Mouse (Mus musculus) limb, embryonic 12.5 days (tissue): ENCODE results near the gene Unc5c. TPM values are rescaled to one million over a fixed set of nuclear protein-coding genes. Genes with fewer than 3 reads are reported as not detected.
A peak's percentile ranks its signal among the peaks of the same experiment; 100 is the strongest.

Source experiments
- ATAC-seq: fragments of 200-750 bp; cut with Nextera tagmentation; 2 replicates; pipeline ENCODE4 v1.8.0; 2017; ENCODE audit warnings: low read depth, moderate TSS enrichment; ENCODE audit not compliant: insufficient number of reproducible peaks, insufficient read depth, low FRiP score, low TSS enrichment
- H3K27ac ChIP-seq: fragments of 300-500 bp; sonication (generic); 2 replicates; pipeline ENCODE4 v1.5.1; 2016; ENCODE audit warnings: mild to moderate bottlenecking, moderate library complexity
- H3K27me3 ChIP-seq: fragments of 300-500 bp; sonication (generic); 2 replicates; pipeline ENCODE4 v1.6.1; 2016; ENCODE audit warnings: mild to moderate bottlenecking, moderate library complexity
- H3K36me3 ChIP-seq: fragments of 300-500 bp; sonication (generic); 2 replicates; pipeline ENCODE4 v1.6.1; 2016; ENCODE audit warnings: mild to moderate bottlenecking, moderate library complexity
- H3K4me1 ChIP-seq: fragments of 300-500 bp; sonication (generic); replicated peaks from 2 replicates; pipeline ENCODE4 v1.6.1; 2016
- H3K4me2 ChIP-seq: fragments of 300-500 bp; sonication (generic); 2 replicates; pipeline ENCODE4 v1.6.1; 2016; ENCODE audit warnings: mild to moderate bottlenecking, moderate library complexity
- H3K4me3 ChIP-seq: fragments of 300-500 bp; sonication (generic); replicated peaks from 2 replicates; pipeline ENCODE4 v1.5.1; 2016; ENCODE audit warnings: mild to moderate bottlenecking
- H3K9ac ChIP-seq: fragments of 300-500 bp; sonication (generic); replicated peaks from 2 replicates; pipeline ENCODE4 v1.6.1; 2016; ENCODE audit warnings: mild to moderate bottlenecking, moderate library complexity
- H3K9me3 ChIP-seq: fragments of 300-500 bp; sonication (generic); 2 replicates; pipeline ENCODE4 v1.6.1; 2016; ENCODE audit warnings: mild to moderate bottlenecking, moderate library complexity
- WGBS: fragments of 180-500 bp; shearing (Covaris S2); methylation state at CpG from one replicate; pipeline ENCODE4 v1.1.7; 2016; 5-methylcytosine and 5-hydroxymethylcytosine counted together
- polyA plus RNA-seq: library from polyadenylated mRNA; unstranded; fragments of >200 nt; fragmentation: Nextera tagmentation; extraction: Ambion mirVana; gene quantifications from 2 replicates; pipeline ENCODE4 v1.2.1, GENCODE M21; 2016

The Unc5c gene
- polyA plus RNA-seq, 1 experiment from 2014 or later, result 23.7 TPM

DNA sequence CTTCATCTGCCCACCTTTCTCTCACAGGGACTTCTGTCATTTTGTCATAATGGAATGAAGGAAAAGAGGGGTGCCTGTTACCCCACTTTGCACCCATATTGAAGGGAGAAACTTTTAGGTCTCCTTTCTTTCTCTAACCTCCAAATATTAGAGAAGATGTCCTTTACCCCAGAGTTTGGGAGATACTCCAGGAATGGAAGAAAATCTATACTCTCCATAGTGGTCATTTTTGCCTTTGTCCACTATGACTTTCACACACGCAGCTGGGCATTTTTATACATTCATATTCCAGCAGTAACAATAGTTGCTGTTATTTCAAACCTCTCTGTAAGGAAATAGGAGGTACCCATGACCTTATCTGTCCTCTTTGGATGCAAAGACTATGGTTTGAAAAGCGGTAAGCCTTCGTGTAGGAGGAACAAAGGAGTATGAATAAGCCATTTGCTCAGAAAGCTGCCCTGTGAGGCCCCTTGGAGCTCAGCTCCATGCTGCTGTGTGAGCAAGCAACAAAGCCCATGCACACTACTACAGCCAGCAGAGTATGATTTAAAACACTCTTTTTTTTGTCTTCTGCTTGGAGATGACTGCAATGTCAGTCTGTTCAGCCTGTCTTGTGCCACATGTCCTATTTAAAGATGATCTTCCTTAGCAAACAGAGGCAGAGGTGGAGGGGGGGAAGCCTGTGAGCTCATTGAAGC, 353.7 kb downstream of the Unc5c start:
- ATAC-seq, result no peak
- no peak overlapping the region for H3K4me3 ChIP-seq
- WGBS, result 63% methylated on average over 3 of the region's 3 CpGs
- H3K27ac ChIP-seq, result no peak overlapping the region
- no peaks in the 10 kb centered on the region for H3K27me3 ChIP-seq
- peaks cover 14% of the 10 kb centered on the region for H3K36me3 ChIP-seq
- H3K4me2 ChIP-seq, result no peak overlapping the region
- H3K9me3 ChIP-seq, result no peaks in the 10 kb centered on the region
- peaks cover 10% of the 10 kb centered on the region for H3K4me1 ChIP-seq
- H3K9ac ChIP-seq, result no peak overlapping the region

DNA sequence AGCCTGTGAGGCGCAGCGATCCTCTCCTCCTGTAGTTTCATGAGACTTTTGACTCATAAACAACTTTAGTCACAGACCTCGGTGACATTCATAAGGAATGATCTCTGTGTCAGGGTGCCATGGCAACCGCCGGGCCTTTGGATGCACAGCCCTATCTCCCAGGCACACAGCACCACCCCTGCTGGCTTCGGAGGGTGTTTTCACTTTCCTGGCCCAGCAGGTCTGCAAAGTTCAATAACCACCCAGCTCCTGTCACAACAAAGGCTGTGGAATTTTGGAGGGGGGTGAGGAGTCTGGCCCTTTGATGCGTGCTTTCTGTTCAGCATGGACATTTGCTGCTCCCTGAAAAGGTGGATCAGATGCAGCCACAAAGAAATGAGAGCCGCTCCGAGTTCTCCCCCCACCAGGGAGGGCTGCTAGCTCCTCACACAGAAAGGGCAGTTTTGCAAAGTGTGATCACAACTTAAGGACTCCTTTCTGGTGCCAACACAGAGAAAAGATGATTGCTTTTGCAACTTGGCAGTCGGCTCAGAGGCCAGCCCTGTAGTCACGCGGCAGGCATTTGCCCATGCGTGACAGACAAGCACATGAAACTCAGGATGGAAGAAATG, 354.4 kb downstream of the Unc5c start:
- no peak overlapping the region for H3K27ac ChIP-seq
- peaks cover 14% of the 10 kb centered on the region for H3K36me3 ChIP-seq
- H3K27me3 ChIP-seq, result no peaks in the 10 kb centered on the region
- H3K4me3 ChIP-seq, result no peak overlapping the region
- H3K9me3 ChIP-seq, result no peaks in the 10 kb centered on the region
- peak; percentile 56; the same call in 1 of the 2 replicates for ATAC-seq
- no peak overlapping the region for H3K9ac ChIP-seq
- peaks cover 10% of the 10 kb centered on the region for H3K4me1 ChIP-seq
- H3K4me2 ChIP-seq, result no peak overlapping the region
- 28% methylated on average over 13 of the region's 13 CpGs for WGBS

DNA sequence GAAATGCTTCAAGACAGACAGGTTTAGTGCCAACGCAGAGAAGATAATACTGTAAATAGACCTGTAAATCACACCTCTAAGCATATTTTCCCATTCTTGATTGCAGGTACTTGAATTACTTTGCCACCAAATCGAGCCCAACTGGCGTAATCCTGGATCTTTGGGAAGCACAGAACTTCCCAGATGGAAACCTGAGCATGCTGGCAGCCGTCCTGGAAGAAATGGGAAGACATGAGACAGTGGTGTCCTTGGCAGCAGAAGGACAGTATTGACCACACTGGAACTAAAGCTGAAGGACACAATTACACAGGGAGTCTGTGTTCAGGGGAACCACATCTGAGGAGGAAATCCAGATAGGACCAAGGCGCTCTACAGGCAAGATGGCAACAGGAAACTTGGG, 363.3 kb downstream of the Unc5c start:
- peaks cover 19% of the 10 kb centered on the region; the same call in 1 of the 2 replicates for H3K36me3 ChIP-seq
- H3K4me3 ChIP-seq, result no peak overlapping the region
- H3K9me3 ChIP-seq, result no peaks in the 10 kb centered on the region
- no peak overlapping the region for H3K27ac ChIP-seq
- no peaks in the 10 kb centered on the region for H3K4me1 ChIP-seq
- H3K4me2 ChIP-seq, result no peak overlapping the region
- H3K27me3 ChIP-seq, result no peaks in the 10 kb centered on the region
- no peak overlapping the region for H3K9ac ChIP-seq
- WGBS, result 74% methylated on average over 5 of the region's 5 CpGs
- ATAC-seq, result no peak

DNA sequence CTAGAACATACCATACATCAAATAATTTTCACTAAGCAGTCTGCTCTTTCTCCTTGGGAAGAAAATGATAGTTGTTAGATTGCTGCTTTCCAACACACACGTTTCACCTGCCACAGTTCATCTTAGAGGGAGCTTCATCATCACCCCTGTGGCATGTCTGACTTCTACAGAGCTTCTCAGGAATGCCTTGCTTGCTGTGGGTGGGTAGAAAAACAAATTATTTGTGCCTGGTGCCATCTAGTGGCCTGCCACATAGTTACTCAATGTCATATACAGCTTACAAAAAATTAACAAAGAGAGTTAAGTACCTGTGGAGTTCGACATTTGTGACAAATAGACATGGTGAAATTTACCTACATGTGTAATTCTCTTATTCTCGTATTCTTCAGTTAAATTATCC, 366.1 kb downstream of the Unc5c start:
- no peak overlapping the region for H3K4me3 ChIP-seq
- no peaks in the 10 kb centered on the region for H3K4me1 ChIP-seq
- no peaks in the 10 kb centered on the region for H3K27me3 ChIP-seq
- no peak for ATAC-seq
- WGBS, result 24% methylated on average over 3 of the region's 3 CpGs
- H3K4me2 ChIP-seq, result no peak overlapping the region
- no peak overlapping the region for H3K27ac ChIP-seq
- peaks cover 25% of the 10 kb centered on the region; the same call in 1 of the 2 replicates for H3K36me3 ChIP-seq
- H3K9ac ChIP-seq, result no peak overlapping the region
- H3K9me3 ChIP-seq, result no peaks in the 10 kb centered on the region

DNA sequence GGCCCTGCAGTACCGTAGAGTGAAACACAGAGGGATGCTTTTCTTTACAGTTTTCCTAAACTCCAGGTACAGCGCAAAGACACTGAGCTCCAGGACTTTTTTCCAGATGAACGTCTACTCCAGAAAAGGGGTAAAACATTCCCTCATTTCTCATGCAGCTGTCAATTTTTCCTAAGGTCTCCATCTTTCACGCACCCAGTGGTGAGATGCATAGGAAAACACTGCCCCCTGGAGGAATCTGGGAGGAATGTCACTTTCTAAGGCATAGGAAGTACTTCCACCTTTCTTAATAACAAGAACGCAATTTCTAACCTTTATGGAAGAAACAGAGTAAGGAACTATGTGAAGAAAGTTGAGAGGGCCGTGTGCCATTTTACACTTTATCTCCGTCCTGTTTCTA, 373.8 kb downstream of the Unc5c start:
- 39% methylated on average over 7 of the region's 7 CpGs for WGBS
- no peak overlapping the region for H3K4me3 ChIP-seq
- H3K9me3 ChIP-seq, result no peaks in the 10 kb centered on the region
- no peak overlapping the region for H3K9ac ChIP-seq
- no peak for ATAC-seq
- H3K27ac ChIP-seq, result no peak overlapping the region
- H3K4me1 ChIP-seq, result no peaks in the 10 kb centered on the region
- no peak overlapping the region for H3K4me2 ChIP-seq
- H3K36me3 ChIP-seq, result 0 out of 2 replicates have a peak, but pooled peaks cover 21% of the 10 kb centered on the region
- H3K27me3 ChIP-seq, result no peaks in the 10 kb centered on the region

DNA sequence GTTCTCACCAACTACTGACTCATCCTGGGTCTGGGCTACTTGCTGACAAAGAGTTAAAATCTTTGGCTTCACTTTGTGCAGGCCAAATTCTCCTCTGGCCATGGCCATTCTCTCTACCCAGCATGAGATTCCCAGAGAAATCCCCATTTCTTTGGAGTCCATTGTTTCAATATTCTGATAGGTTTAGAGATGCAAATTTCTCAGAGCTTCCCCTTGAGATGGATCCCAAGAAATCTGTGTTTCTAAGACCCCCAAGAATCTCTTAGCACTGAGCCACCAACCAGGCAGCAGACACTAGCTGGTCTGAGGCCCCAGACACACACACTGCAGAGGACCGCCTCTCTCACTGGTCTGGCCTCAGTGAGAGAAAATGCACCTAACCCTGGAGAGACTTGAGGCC, 384.2 kb downstream of the Unc5c start:
- Histone ChIP-seq H3K36me3 (no peaks in the 10 kb centered on the region; the same call in 1 of the 2 replicates), H3K9me3 (no peaks in the 10 kb centered on the region), H3K4me1 (0 out of 2 replicates have a peak, but pooled peaks cover 2% of the 10 kb centered on the region), H3K4me3 (no peak overlapping the region), H3K27me3 (no peaks in the 10 kb centered on the region), H3K4me2 (no peak overlapping the region), H3K27ac (no peak overlapping the region), H3K9ac (no peak overlapping the region)
- ATAC-seq, result no peak
- WGBS, result 68% methylated on average over 1 of the region's 1 CpGs

DNA sequence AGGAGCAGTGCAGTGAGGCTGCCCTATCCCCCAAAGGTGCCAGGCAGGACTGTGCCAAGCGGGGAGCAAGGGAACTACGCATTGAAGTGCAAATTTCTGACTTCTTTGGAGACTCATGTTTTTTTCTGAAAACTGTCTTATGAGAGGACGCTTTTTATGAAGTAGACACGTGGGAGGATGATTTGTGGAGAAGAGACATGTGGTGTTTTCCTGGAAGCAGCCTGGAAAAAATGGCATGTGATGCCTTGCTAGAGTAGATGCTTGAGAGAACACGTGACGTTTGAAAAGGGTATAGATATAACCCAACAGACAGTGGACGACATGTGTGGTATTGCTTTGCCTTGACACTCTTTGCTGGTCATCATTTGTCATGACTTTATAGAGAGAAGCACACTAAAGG, 385.1 kb downstream of the Unc5c start:
- H3K27ac ChIP-seq, result no peak overlapping the region
- H3K9me3 ChIP-seq, result no peaks in the 10 kb centered on the region
- no peaks in the 10 kb centered on the region; the same call in 1 of the 2 replicates for H3K36me3 ChIP-seq
- H3K27me3 ChIP-seq, result no peaks in the 10 kb centered on the region
- WGBS, result 77% methylated on average over 7 of the region's 7 CpGs
- no peaks in the 10 kb centered on the region for H3K4me1 ChIP-seq
- no peak overlapping the region for H3K4me3 ChIP-seq
- no peak for ATAC-seq
- no peak overlapping the region for H3K4me2 ChIP-seq
- H3K9ac ChIP-seq, result no peak overlapping the region

DNA sequence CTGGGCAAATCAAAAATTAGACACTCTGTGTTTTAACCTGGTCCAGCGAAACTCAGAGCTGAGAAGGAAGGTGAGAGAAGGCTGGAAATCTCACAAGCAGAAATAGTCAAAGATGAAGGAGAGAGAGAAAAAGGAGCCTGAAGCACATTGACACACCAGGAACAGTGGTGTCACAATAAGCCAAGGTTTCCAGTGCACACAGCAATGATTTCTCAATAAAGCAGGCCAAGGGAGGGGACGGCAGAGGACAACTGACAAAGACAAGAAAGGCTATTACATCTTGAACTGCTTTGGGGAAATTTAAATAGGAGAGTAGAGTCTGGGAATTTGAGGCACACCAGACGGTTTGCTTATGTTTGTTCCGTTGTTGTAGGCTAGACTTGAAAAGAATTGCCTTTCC, 389.3 kb downstream of the Unc5c start:
- Histone ChIP-seq H3K4me2 (no peak overlapping the region), H3K27ac (no peak overlapping the region), H3K9me3 (no peaks in the 10 kb centered on the region), H3K4me1 (no peaks in the 10 kb centered on the region), H3K4me3 (no peak overlapping the region), H3K27me3 (no peaks in the 10 kb centered on the region), H3K36me3 (peaks cover 13% of the 10 kb centered on the region), H3K9ac (no peak overlapping the region)
- ATAC-seq, result no peak
- WGBS, result 85% methylated on average over 4 of the region's 4 CpGs

DNA sequence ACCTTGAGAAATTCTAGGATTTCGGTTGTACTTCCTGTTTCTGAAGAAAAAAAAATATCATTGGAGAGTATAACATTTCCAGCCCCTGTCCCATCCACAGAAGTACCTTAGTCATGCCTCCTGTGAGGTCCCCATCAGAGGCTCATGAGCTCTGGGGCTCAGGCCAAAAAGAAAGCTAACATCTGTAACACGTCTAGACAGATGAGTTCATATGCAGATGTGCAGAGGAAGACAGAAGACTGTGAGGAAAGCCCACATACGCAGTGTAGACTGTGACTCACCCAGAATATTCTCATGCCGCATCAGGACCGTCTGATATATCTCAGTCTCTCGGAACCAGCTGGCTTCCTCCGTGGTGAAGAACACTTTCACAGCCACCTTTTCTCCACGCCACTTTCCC, 392.1 kb downstream of the Unc5c start:
- H3K4me3 ChIP-seq, result no peak overlapping the region
- H3K4me2 ChIP-seq, result no peak overlapping the region
- H3K4me1 ChIP-seq, result no peaks in the 10 kb centered on the region
- peaks cover 13% of the 10 kb centered on the region for H3K36me3 ChIP-seq
- no peaks in the 10 kb centered on the region for H3K9me3 ChIP-seq
- ATAC-seq, result no peak
- WGBS, result 80% methylated on average over 8 of the region's 8 CpGs
- H3K27me3 ChIP-seq, result peaks cover under 1% of the 10 kb centered on the region; the same call in 1 of the 2 replicates
- no peak overlapping the region for H3K27ac ChIP-seq
- no peak overlapping the region for H3K9ac ChIP-seq

DNA sequence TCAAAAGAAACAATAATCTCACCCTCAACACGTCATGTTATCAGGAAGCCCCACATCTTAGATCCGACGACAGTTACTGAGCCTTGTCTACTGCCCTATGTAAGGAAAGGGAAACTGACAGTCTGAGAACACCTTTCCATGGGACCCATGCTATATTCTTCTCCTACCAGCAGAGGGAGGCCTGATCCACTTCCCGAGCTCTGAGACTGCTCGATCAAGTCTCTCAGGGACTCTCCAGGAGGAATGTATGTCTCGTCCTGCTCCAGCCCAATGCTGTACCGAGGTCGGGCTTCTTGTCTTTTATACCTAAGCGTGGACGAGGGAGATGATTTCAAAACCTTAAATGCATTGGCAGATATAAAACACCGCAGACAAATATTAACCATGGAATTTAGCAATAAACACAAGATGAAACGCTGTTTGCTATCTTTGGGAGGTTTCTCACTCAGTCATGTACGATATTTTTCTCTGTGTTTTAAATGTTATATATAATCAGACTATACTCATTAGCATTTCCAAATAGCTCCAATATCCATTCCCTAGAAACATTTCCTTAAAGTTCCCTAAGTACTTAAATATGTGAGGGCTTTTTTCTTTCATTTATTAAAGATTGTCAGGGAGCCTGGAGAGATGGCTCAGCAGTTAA, 397.9 kb downstream of the Unc5c start:
- Histone ChIP-seq H3K4me2 (no peak overlapping the region), H3K9me3 (no peaks in the 10 kb centered on the region), H3K27ac (no peak overlapping the region), H3K9ac (no peak overlapping the region), H3K36me3 (no peaks in the 10 kb centered on the region), H3K27me3 (peaks cover 5% of the 10 kb centered on the region; the same call in 1 of the 2 replicates), H3K4me3 (no peak overlapping the region), H3K4me1 (no peaks in the 10 kb centered on the region)
- peak; percentile 47; the same call in 1 of the 2 replicates for ATAC-seq
- 26% methylated on average over 13 of the region's 13 CpGs for WGBS

DNA sequence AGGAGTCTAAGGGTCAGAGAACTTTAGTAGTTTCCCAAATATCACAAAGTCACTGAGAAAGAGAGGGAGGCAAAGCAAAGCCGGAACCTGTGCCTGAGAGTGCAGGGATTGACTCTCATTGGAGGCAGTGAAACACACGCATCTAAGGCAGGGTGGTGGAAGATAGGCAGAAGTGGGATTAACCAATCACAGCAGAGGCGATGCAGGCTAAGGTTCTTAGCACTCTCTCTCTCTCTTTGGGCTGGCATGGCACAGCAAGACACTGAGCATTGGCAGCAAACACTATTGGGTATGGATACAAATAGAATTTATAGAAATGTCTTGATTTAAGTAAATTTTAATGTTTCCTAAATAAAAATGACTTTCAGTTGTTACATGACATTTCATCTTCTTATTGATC, 406.8 kb downstream of the Unc5c start:
- WGBS, result 76% methylated on average over 3 of the region's 3 CpGs
- H3K36me3 ChIP-seq, result peaks cover 15% of the 10 kb centered on the region; the same call in 1 of the 2 replicates

More for the DNA sequence above, 406.8 kb downstream of the Unc5c start:
- Histone ChIP-seq H3K4me2 (no peak overlapping the region), H3K4me1 (no peaks in the 10 kb centered on the region), H3K9ac (no peak overlapping the region), H3K9me3 (0 out of 2 replicates have a peak, but pooled peaks cover 5% of the 10 kb centered on the region), H3K27ac (no peak overlapping the region), H3K4me3 (no peak overlapping the region), H3K27me3 (no peaks in the 10 kb centered on the region)
- no peak for ATAC-seq
